Mouse (Mus musculus): Measurements from ENCODE around the gene Shkbp1.

DNA sequence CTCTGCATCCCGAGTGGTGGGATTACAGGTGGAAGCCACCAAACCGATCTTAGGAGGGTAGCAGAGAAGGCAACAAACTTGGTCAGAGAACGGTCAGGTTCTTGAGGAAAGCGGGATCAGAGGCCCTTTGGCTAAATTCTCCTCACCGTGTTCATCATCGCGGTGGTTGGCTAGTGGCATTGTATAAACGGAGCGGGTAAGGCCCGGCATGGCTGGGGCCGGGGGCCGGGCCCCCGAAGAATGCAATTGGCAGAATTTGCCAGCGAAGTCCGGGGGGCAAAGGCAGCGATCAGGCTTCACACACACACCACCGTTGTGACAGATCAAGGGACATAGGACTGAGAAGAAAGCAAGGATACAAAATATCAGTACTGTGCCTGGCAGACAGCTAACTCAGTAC, 25.8 kb downstream of the Shkbp1 start:
- TF ChIP-seq POLR2A (IDR thresholded peaks at IDR 0.05; ENCODE audit: borderline replicate concordance, insufficient read depth, low read length) (no peak), CTCF (IDR thresholded peaks at IDR 0.05; ENCODE audit: borderline replicate concordance, insufficient read depth, low read depth, low read length) (no peak)

Measured in cerebellum, adult 2 months (tissue).